In the genomic region with DNA sequence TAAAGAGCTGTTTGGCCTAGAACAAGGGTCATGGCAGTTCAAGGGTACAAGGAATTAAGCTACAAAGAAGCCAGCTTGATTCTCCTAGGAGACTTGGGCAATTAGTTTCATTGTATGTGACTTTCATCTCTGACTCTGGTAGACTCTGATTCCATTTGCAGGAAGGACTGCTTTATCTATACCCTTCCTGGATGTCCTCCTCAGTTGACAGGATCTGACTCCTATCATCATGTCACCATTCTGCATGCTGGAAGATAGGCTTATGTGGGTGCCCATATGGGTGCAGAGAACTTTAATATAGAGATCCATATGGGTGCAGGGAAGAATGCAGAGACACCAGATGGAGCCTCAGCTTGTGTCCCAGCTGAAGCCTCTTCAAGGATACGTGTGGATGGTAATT, we compare ENCODE assay signal across 28 mouse cellular contexts. TPM values are rescaled to one million over a fixed set of nuclear protein-coding genes. Genes with fewer than 3 reads are reported as not detected.
DNase-seq lines count a peak whose midpoint lies in the region; ATAC-seq and TF ChIP-seq lines count a peak whose summit lies in the region.
"Had no signal": no experiment of that assay in that cellular context is flagged by ENCODE, and none has a peak within 500 bp of the region (broad histone marks: within the 10 kb centered on the region; RNA-seq: fewer than 3 reads in every experiment).

No protein-coding gene starts in this region.

- no peak overlapping the region for H3K27ac ChIP-seq in heart, adult 2 months
- H3K27ac ChIP-seq in neural tube, embryonic 15.5 days (replicated peaks) = 0 out of 2 replicates have a peak overlapping the region, but pooled peaks have one; percentile 28
- H3K27ac ChIP-seq in liver, embryonic 13.5 days = peak overlapping the region; percentile 98
- H3K27ac ChIP-seq in hindbrain, embryonic 12.5 days = no peak overlapping the region
- H3K27ac ChIP-seq: limb, embryonic 13.5 days; stomach, postnatal 0 days had no signal

- H3K27me3 ChIP-seq in heart, adult 2 months (ENCODE audit: control insufficient read depth, insufficient read depth, low read length) = no peaks in the 10 kb centered on the region
- no peaks in the 10 kb centered on the region for H3K27me3 ChIP-seq in neural tube, embryonic 15.5 days (replicated peaks)
- no peaks in the 10 kb centered on the region for H3K27me3 ChIP-seq in liver, embryonic 13.5 days
- no peaks in the 10 kb centered on the region for H3K27me3 ChIP-seq in hindbrain, embryonic 12.5 days

- TF ChIP-seq POLR2A in heart, adult 2 months (IDR thresholded peaks at IDR 0.05; ENCODE audit: insufficient read depth, low read depth, low read length) = no peak
- no peak for TF ChIP-seq POLR2A in lung, adult 2 months (IDR thresholded peaks at IDR 0.05; ENCODE audit: borderline replicate concordance, extremely low read depth, low read depth, low read length)

- no peak overlapping the region for H3K4me3 ChIP-seq in heart, adult 2 months
- H3K4me3 ChIP-seq in neural tube, embryonic 15.5 days (replicated peaks) = no peak overlapping the region
- no peak overlapping the region for H3K4me3 ChIP-seq in liver, embryonic 13.5 days (replicated peaks)
- H3K4me3 ChIP-seq in hindbrain, embryonic 12.5 days = no peak overlapping the region
- H3K4me3 ChIP-seq in lung, adult 2 months (replicated peaks; ENCODE audit: extremely low read depth, low read depth, low read length) = no peak overlapping the region
- H3K4me3 ChIP-seq: embryonic facial prominence, embryonic 12.5 days; heart, embryonic 12.5 days; limb, embryonic 13.5 days had no signal

- H3K9me3 ChIP-seq in neural tube, embryonic 15.5 days (replicated peaks) = no peaks in the 10 kb centered on the region
- H3K9me3 ChIP-seq in liver, embryonic 13.5 days (replicated peaks) = no peaks in the 10 kb centered on the region
- H3K9me3 ChIP-seq in hindbrain, embryonic 12.5 days (replicated peaks) = no peaks in the 10 kb centered on the region
- H3K9me3 ChIP-seq: embryonic facial prominence, embryonic 12.5 days; heart, embryonic 12.5 days; limb, embryonic 13.5 days had no signal

- TF ChIP-seq CTCF in heart, adult 2 months (IDR thresholded peaks at IDR 0.05) = no peak
- no peak for TF ChIP-seq CTCF in lung, adult 2 months (IDR thresholded peaks at IDR 0.05; ENCODE audit: insufficient read depth, low read length)

- TF ChIP-seq EP300 in heart, adult 2 months (IDR thresholded peaks at IDR 0.05; ENCODE audit: insufficient read depth, low read depth, low read length) = no peak

- no peaks in the 10 kb centered on the region for H3K79me2 ChIP-seq in heart, adult 2 months (replicated peaks; ENCODE audit: control insufficient read depth, insufficient read depth, low read length)

- H3K4me1 ChIP-seq in heart, adult 2 months (ENCODE audit: control insufficient read depth, insufficient read depth, low read length) = peaks cover 4% of the 10 kb centered on the region
- H3K4me1 ChIP-seq in neural tube, embryonic 15.5 days = peaks cover 6% of the 10 kb centered on the region
- H3K4me1 ChIP-seq in liver, embryonic 13.5 days (replicated peaks) = peaks cover 36% of the 10 kb centered on the region
- H3K4me1 ChIP-seq in hindbrain, embryonic 12.5 days = peaks cover 5% of the 10 kb centered on the region
- peaks cover 4% of the 10 kb centered on the region for H3K4me1 ChIP-seq in lung, adult 2 months (ENCODE audit: control insufficient read depth, insufficient read depth, low read length)

- intact Hi-C loops in heart, adult 2 months (cut with DNase I) = loop anchor here (5.0 kb wide), 6 partner anchors 53 to 443 kb away; partner anchors contain the start of genes Fam3a, Idh3g, Ikbkg and Irak1

- ATAC-seq in neural tube, embryonic 15.5 days (ENCODE audit: low FRiP score) = no peak
- ATAC-seq in liver, embryonic 13.5 days (ENCODE audit: low read depth) = peak; percentile 39
- ATAC-seq in hindbrain, embryonic 12.5 days (ENCODE audit: low FRiP score) = no peak
- ATAC-seq: forebrain, embryonic 14.5 days; intestine, postnatal 0 days had no signal

- 85% methylated on average over 1 of the region's 1 CpGs for WGBS in heart, adult 2 months
- 85% methylated on average over 1 of the region's 1 CpGs for WGBS in neural tube, embryonic 15.5 days
- WGBS in liver, embryonic 13.5 days (ENCODE audit: insufficient replicate concordance) = 30% methylated on average over 1 of the region's 1 CpGs
- 70% methylated on average over 1 of the region's 1 CpGs for WGBS in hindbrain, embryonic 12.5 days
- WGBS in lung, adult 2 months = 77% methylated on average over 1 of the region's 1 CpGs

- DNase-seq in heart, adult 11 months = peak; percentile 39
- DNase-seq in heart, adult 2 months = no peak
- no peak for DNase-seq in neural tube, embryonic 10.5 days (ENCODE audit: extremely low spot score, low spot score)
- peak; percentile 28 for DNase-seq in liver, embryonic 13.5 days
- DNase-seq in left cerebral cortex, adult 9 months (ENCODE audit: low spot score in 2 of 2) = no peak
- no peak for DNase-seq in lung, adult 2 months
- DNase-seq: adrenal gland, postnatal 25 days; cerebellum, postnatal 36 days; gastrocnemius, postnatal 25 days; heart, adult 18-20 months; heart, postnatal 4 days; kidney, adult 9 months; kidney, postnatal 10 days; layer of hippocampus, adult 9-11 months; lung, embryonic 14.5 days; lung, postnatal 14 days; right cerebral cortex, adult 18-20 months; thymus, adult 18-20 months; thymus, postnatal 25 days had no signal

- H3K36me3 ChIP-seq in heart, adult 2 months (ENCODE audit: control insufficient read depth, insufficient read depth, low read length) = no peaks in the 10 kb centered on the region
- no peaks in the 10 kb centered on the region for H3K36me3 ChIP-seq in neural tube, embryonic 15.5 days
- H3K36me3 ChIP-seq in liver, embryonic 13.5 days = peaks cover 5% of the 10 kb centered on the region
- H3K36me3 ChIP-seq in hindbrain, embryonic 12.5 days = no peaks in the 10 kb centered on the region
- H3K36me3 ChIP-seq: embryonic facial prominence, embryonic 12.5 days; heart, embryonic 12.5 days; limb, embryonic 13.5 days had no signal

- H3K9ac ChIP-seq in heart, adult 2 months (ENCODE audit: low read depth, low read length) = no peak overlapping the region
- no peak overlapping the region for H3K9ac ChIP-seq in neural tube, embryonic 15.5 days (replicated peaks)
- peak overlapping the region; percentile 61 for H3K9ac ChIP-seq in liver, embryonic 13.5 days
- no peak overlapping the region for H3K9ac ChIP-seq in hindbrain, embryonic 12.5 days
- H3K9ac ChIP-seq: embryonic facial prominence, embryonic 12.5 days; heart, embryonic 12.5 days; hindbrain, embryonic 14.5 days; limb, embryonic 13.5 days; lung, embryonic 14.5 days had no signal

- no peak overlapping the region for H3K4me2 ChIP-seq in neural tube, embryonic 15.5 days
- H3K4me2 ChIP-seq in liver, embryonic 13.5 days = peak overlapping the region; percentile 55
- H3K4me2 ChIP-seq in hindbrain, embryonic 12.5 days (replicated peaks) = no peak overlapping the region
- H3K4me2 ChIP-seq: embryonic facial prominence, embryonic 12.5 days; heart, embryonic 12.5 days; limb, embryonic 13.5 days; lung, embryonic 14.5 days had no signal

RNA-seq across cellular contexts. Expression of gene Hcfc1, which starts 3.0 kb away (rescaled TPM):
- 10 to 100 TPM; 37.0 to 37.9 TPM for total RNA-seq in heart, adult 2 months (2021)
- 26.3 and 27.6 TPM in 2 replicates for polyA plus RNA-seq in heart, adult 2 months (2012; rRNA removed)
- polyA plus RNA-seq in neural tube, embryonic 15.5 days (2015; fragmentation: Nextera tagmentation; extraction: Ambion mirVana) = 40.4 and 41.4 TPM in 2 replicates
- polyA plus RNA-seq in liver, embryonic 13.5 days (2015; fragmentation: Nextera tagmentation; extraction: Ambion mirVana) = 34.9 and 38.5 TPM in 2 replicates
- polyA plus RNA-seq in hindbrain, embryonic 12.5 days (2016; fragmentation: Nextera tagmentation; extraction: Ambion mirVana) = 77.4 and 78.6 TPM in 2 replicates
- polyA plus RNA-seq in lung, adult 2 months (2012; rRNA removed) = 61.4 and 62.6 TPM in 2 replicates

RNA-seq across cellular contexts. Expression of gene Renbp, which starts 38.5 kb away (rescaled TPM):
- 1 to 10 TPM; 3.7 to 7.1 TPM for total RNA-seq in heart, adult 2 months (2021)
- 5.1 and 7.3 TPM in 2 replicates for polyA plus RNA-seq in heart, adult 2 months (2012; rRNA removed)
- polyA plus RNA-seq in neural tube, embryonic 15.5 days (2015; fragmentation: Nextera tagmentation; extraction: Ambion mirVana) = 10.4 and 24.7 TPM in 2 replicates
- polyA plus RNA-seq in liver, embryonic 13.5 days (2015; fragmentation: Nextera tagmentation; extraction: Ambion mirVana) = 17.5 TPM in 2 replicates
- polyA plus RNA-seq in hindbrain, embryonic 12.5 days (2016; fragmentation: Nextera tagmentation; extraction: Ambion mirVana) = 19.7 and 20.3 TPM in 2 replicates
- polyA plus RNA-seq in lung, adult 2 months (2012; rRNA removed) = 37.5 and 42.3 TPM in 2 replicates

RNA-seq across cellular contexts. Expression of gene Naa10, which starts 47.4 kb away (rescaled TPM):
- total RNA-seq in heart, adult 2 months (2021) = 10 to 100 TPM; 50.2 to 63.7 TPM
- polyA plus RNA-seq in heart, adult 2 months (2012; rRNA removed) = 57.2 and 64.5 TPM in 2 replicates
- 110 and 123 TPM in 2 replicates for polyA plus RNA-seq in neural tube, embryonic 15.5 days (2015; fragmentation: Nextera tagmentation; extraction: Ambion mirVana)
- 129 and 131 TPM in 2 replicates for polyA plus RNA-seq in liver, embryonic 13.5 days (2015; fragmentation: Nextera tagmentation; extraction: Ambion mirVana)
- 105 and 118 TPM in 2 replicates for polyA plus RNA-seq in hindbrain, embryonic 12.5 days (2016; fragmentation: Nextera tagmentation; extraction: Ambion mirVana)
- 33.3 and 42.6 TPM in 2 replicates for polyA plus RNA-seq in lung, adult 2 months (2012; rRNA removed)

RNA-seq across cellular contexts. Expression of gene Arhgap4, which starts 47.5 kb away (rescaled TPM):
- total RNA-seq in heart, adult 2 months (2021) = 1 to 10 TPM; 1.5 to 1.8 TPM
- polyA plus RNA-seq in heart, adult 2 months (2012; rRNA removed) = 5.7 and 7.7 TPM in 2 replicates
- polyA plus RNA-seq in neural tube, embryonic 15.5 days (2015; fragmentation: Nextera tagmentation; extraction: Ambion mirVana) = 3.9 and 6.3 TPM in 2 replicates
- polyA plus RNA-seq in liver, embryonic 13.5 days (2015; fragmentation: Nextera tagmentation; extraction: Ambion mirVana) = 4.7 and 4.8 TPM in 2 replicates
- 2.7 and 3.4 TPM in 2 replicates for polyA plus RNA-seq in hindbrain, embryonic 12.5 days (2016; fragmentation: Nextera tagmentation; extraction: Ambion mirVana)
- 27.8 and 39.0 TPM in 2 replicates for polyA plus RNA-seq in lung, adult 2 months (2012; rRNA removed)

RNA-seq across cellular contexts. Expression of gene Irak1, which starts 54.6 kb away (rescaled TPM):
- 10 to 100 TPM; 56.7 to 58.0 TPM for total RNA-seq in heart, adult 2 months (2021)
- 112 and 128 TPM in 2 replicates for polyA plus RNA-seq in heart, adult 2 months (2012; rRNA removed)
- 42.3 and 51.5 TPM in 2 replicates for polyA plus RNA-seq in neural tube, embryonic 15.5 days (2015; fragmentation: Nextera tagmentation; extraction: Ambion mirVana)
- polyA plus RNA-seq in liver, embryonic 13.5 days (2015; fragmentation: Nextera tagmentation; extraction: Ambion mirVana) = 25.0 and 27.7 TPM in 2 replicates
- 53.9 and 58.2 TPM in 2 replicates for polyA plus RNA-seq in hindbrain, embryonic 12.5 days (2016; fragmentation: Nextera tagmentation; extraction: Ambion mirVana)
- 152 and 177 TPM in 2 replicates for polyA plus RNA-seq in lung, adult 2 months (2012; rRNA removed)

Comparison
In these comparisons a context has a peak if more than half of its experiments do, and no peak if none do; other contexts are left out.
1. DNase-seq: peak in heart, adult 11 months (single experiment) and liver, embryonic 13.5 days (single experiment); none in heart, adult 2 months (0 of 2), neural tube, embryonic 10.5 days (single experiment), left cerebral cortex, adult 9 months (0 of 2) and lung, adult 2 months (single experiment).
2. H3K27ac ChIP-seq: peak in neural tube, embryonic 15.5 days (single experiment) and liver, embryonic 13.5 days (single experiment); none in heart, adult 2 months (single experiment) and hindbrain, embryonic 12.5 days (single experiment).